Mouse (Mus musculus): ENCODE results near the gene Sppl3. TPM values are rescaled to one million over a fixed set of nuclear protein-coding genes. Genes with fewer than 3 reads are reported as not detected.

Gene Sppl3
- polyA plus RNA-seq, 1 experiment, result 112 TPM

GRCm38 (mm10) chr5:115140726-115141125, 129.8 kb downstream of the Sppl3 start:
- no peaks in the 10 kb centered on the region for H3K27me3 ChIP-seq (ENCODE audit: control insufficient read depth, insufficient read depth, low read length)
- no peak for TF ChIP-seq CTCF (IDR thresholded peaks at IDR 0.05; ENCODE audit: borderline replicate concordance, control insufficient read depth, extremely low read depth, insufficient read depth, low read length, poor library complexity)
- no peak for TF ChIP-seq POLR2A (IDR thresholded peaks at IDR 0.05; ENCODE audit: control insufficient read depth, extremely low read depth, insufficient read depth, low read length, poor library complexity)
- H3K4me3 ChIP-seq (ENCODE audit: control insufficient read depth, insufficient read depth, low read length), result no peak overlapping the region
- 83% methylated on average over 3 of the region's 3 CpGs for WGBS
- no peak for DNase-seq
- no peaks in the 10 kb centered on the region for H3K4me1 ChIP-seq (replicated peaks; ENCODE audit: control insufficient read depth, insufficient read depth, low read length)
- no peaks in the 10 kb centered on the region for H3K36me3 ChIP-seq (ENCODE audit: control insufficient read depth, insufficient read depth, low read length)
- H3K27ac ChIP-seq (ENCODE audit: control insufficient read depth, insufficient read depth, low read length), result no peak overlapping the region

DNA sequence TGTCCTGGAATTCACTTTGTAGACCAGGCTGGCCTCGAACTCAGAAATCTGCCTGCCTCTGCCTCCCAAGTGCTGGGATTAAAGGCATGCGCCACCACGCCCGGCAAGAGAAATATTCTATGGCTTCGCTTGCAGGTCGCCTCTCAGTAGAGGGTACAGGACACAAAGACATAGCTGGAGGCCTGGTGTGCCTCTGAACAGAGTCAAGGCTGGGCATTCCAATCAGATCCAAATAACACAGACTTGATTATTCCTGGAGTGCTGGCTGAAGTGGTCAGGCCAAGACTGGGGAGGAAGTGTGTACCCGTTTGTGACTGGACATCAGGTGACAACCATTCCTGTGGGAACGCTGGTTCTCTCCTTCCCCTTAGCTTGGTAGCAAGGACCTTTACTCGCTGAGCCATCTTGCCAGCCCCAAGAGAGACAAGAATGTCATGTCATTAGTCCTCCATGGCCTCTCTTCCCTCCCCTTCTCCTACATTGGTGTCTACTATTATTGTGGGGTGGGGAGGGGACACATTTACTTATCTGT, 131.3 kb downstream of the Sppl3 start:
- H3K36me3 ChIP-seq (ENCODE audit: control insufficient read depth, insufficient read depth, low read length), result peaks cover 13% of the 10 kb centered on the region
- H3K4me3 ChIP-seq (ENCODE audit: control insufficient read depth, insufficient read depth, low read length), result no peak overlapping the region
- no peaks in the 10 kb centered on the region for H3K4me1 ChIP-seq (replicated peaks; ENCODE audit: control insufficient read depth, insufficient read depth, low read length)
- TF ChIP-seq CTCF (IDR thresholded peaks at IDR 0.05; ENCODE audit: borderline replicate concordance, control insufficient read depth, extremely low read depth, insufficient read depth, low read length, poor library complexity) (no peak), POLR2A (IDR thresholded peaks at IDR 0.05; ENCODE audit: control insufficient read depth, extremely low read depth, insufficient read depth, low read length, poor library complexity) (no peak)
- no peaks in the 10 kb centered on the region for H3K27me3 ChIP-seq (ENCODE audit: control insufficient read depth, insufficient read depth, low read length)
- H3K27ac ChIP-seq (ENCODE audit: control insufficient read depth, insufficient read depth, low read length), result no peak overlapping the region
- no peak for DNase-seq
- 95% methylated on average over 9 of the region's 9 CpGs for WGBS

DNA sequence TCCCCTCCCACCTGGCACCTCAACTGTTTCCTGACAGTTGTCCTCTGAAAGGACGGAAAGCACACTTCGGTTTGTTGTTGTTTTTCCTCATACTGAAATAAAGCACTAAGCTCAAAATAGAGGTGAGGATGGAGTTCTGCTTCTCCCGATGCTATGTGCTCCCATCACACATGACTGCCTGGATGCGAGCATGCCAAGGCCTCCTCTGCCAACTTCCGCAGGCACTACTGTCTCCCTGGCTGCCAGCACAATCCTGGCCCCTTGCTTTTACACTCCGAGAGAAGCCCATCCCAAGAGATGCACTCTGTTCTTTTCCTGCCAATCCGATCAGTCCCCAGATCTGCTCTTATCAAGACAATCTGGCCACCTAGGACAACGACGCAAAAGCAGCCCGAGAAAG, 132.6 kb downstream of the Sppl3 start:
- H3K27me3 ChIP-seq (ENCODE audit: control insufficient read depth, insufficient read depth, low read length), result no peaks in the 10 kb centered on the region
- peaks cover 26% of the 10 kb centered on the region for H3K36me3 ChIP-seq (ENCODE audit: control insufficient read depth, insufficient read depth, low read length)
- H3K4me1 ChIP-seq (replicated peaks; ENCODE audit: control insufficient read depth, insufficient read depth, low read length), result no peaks in the 10 kb centered on the region
- no peak for DNase-seq
- H3K4me3 ChIP-seq (ENCODE audit: control insufficient read depth, insufficient read depth, low read length), result no peak overlapping the region
- no peak for TF ChIP-seq POLR2A (IDR thresholded peaks at IDR 0.05; ENCODE audit: control insufficient read depth, extremely low read depth, insufficient read depth, low read length, poor library complexity)
- no peak for TF ChIP-seq CTCF (IDR thresholded peaks at IDR 0.05; ENCODE audit: borderline replicate concordance, control insufficient read depth, extremely low read depth, insufficient read depth, low read length, poor library complexity)
- H3K27ac ChIP-seq (ENCODE audit: control insufficient read depth, insufficient read depth, low read length), result no peak overlapping the region
- WGBS, result 92% methylated on average over 10 of the region's 10 CpGs

DNA sequence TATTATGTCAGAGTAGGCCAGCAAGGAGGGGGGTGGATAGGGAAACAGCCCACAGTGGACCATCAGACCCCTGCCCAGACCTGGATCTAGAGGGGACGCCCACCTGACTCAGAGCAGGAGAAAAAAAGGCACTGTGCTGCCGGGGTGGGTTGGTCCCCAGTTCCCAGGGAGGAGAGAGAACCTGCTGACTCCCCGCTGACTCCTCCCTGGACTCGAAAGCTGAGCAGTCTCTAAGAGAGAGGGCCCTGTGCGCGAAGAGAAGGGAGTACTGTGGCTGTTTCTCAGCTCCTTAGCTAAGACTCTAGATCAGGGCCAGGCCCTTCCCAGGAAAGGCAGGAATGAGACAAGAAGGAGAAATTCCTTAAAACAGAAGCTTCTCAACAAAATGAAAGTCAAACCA, 133.5 kb downstream of the Sppl3 start:
- 86% methylated on average over 6 of the region's 6 CpGs for WGBS
- Histone ChIP-seq H3K4me1 (replicated peaks; ENCODE audit: control insufficient read depth, insufficient read depth, low read length) (no peaks in the 10 kb centered on the region), H3K27me3 (ENCODE audit: control insufficient read depth, insufficient read depth, low read length) (no peaks in the 10 kb centered on the region), H3K36me3 (ENCODE audit: control insufficient read depth, insufficient read depth, low read length) (peaks cover 35% of the 10 kb centered on the region), H3K4me3 (ENCODE audit: control insufficient read depth, insufficient read depth, low read length) (no peak overlapping the region), H3K27ac (ENCODE audit: control insufficient read depth, insufficient read depth, low read length) (no peak overlapping the region)
- no peak for DNase-seq
- TF ChIP-seq POLR2A (IDR thresholded peaks at IDR 0.05; ENCODE audit: control insufficient read depth, extremely low read depth, insufficient read depth, low read length, poor library complexity) (no peak), CTCF (IDR thresholded peaks at IDR 0.05; ENCODE audit: borderline replicate concordance, control insufficient read depth, extremely low read depth, insufficient read depth, low read length, poor library complexity) (no peak)

GRCm38 (mm10) chr5:115145253-115145968, 134.5 kb downstream of the Sppl3 start:
- TF ChIP-seq CTCF (IDR thresholded peaks at IDR 0.05; ENCODE audit: borderline replicate concordance, control insufficient read depth, extremely low read depth, insufficient read depth, low read length, poor library complexity), result no peak
- TF ChIP-seq POLR2A (IDR thresholded peaks at IDR 0.05; ENCODE audit: control insufficient read depth, extremely low read depth, insufficient read depth, low read length, poor library complexity), result no peak
- H3K36me3 ChIP-seq (ENCODE audit: control insufficient read depth, insufficient read depth, low read length), result peaks cover 45% of the 10 kb centered on the region
- DNase-seq, result no peak
- no peaks in the 10 kb centered on the region for H3K27me3 ChIP-seq (ENCODE audit: control insufficient read depth, insufficient read depth, low read length)
- peaks cover 1% of the 10 kb centered on the region for H3K4me1 ChIP-seq (replicated peaks; ENCODE audit: control insufficient read depth, insufficient read depth, low read length)
- no peak overlapping the region for H3K27ac ChIP-seq (ENCODE audit: control insufficient read depth, insufficient read depth, low read length)
- no peak overlapping the region for H3K4me3 ChIP-seq (ENCODE audit: control insufficient read depth, insufficient read depth, low read length)
- 90% methylated on average over 11 of the region's 11 CpGs for WGBS

DNA sequence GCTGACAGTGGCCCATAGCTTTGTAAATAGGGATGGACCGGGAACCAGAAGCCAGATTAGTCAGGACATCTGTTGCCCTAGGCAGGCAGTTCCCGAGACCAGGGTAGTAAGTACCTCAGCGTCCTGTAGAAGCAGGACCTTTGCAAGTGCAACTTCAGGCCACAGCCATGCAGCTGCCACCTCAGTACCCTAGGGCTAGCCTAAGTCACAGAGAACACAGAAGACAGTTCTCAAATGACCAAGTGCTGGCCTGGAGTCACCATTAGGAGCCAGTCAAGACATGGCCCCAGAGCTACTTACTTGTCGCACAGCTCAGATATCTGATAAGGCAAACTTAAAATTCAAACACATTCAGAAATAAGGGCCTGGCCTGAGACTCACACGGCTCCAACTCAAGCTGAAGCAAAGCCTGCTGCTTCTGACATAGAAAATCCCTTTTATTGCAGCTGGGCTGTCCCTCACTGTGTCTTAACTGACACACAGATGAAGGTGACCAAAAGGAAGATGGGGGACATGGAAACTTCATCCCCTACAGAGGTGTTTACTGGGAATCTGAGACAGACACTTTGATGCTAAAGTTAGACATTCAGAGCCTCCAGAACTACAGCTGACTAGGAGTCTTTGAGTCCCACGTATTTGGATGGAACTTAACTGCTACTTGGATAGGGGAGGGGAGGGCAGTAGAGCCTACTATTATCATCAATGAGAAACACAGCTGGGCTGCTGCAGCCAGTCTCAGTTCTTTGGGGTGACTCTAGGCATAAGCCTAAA, 135.2 kb downstream of the Sppl3 start:
- H3K27me3 ChIP-seq (ENCODE audit: control insufficient read depth, insufficient read depth, low read length), result no peaks in the 10 kb centered on the region
- no peak overlapping the region for H3K4me3 ChIP-seq (ENCODE audit: control insufficient read depth, insufficient read depth, low read length)
- H3K4me1 ChIP-seq (replicated peaks; ENCODE audit: control insufficient read depth, insufficient read depth, low read length), result peaks cover 9% of the 10 kb centered on the region
- TF ChIP-seq CTCF (IDR thresholded peaks at IDR 0.05; ENCODE audit: borderline replicate concordance, control insufficient read depth, extremely low read depth, insufficient read depth, low read length, poor library complexity) (no peak), POLR2A (IDR thresholded peaks at IDR 0.05; ENCODE audit: control insufficient read depth, extremely low read depth, insufficient read depth, low read length, poor library complexity) (no peak)
- no peak for DNase-seq
- peaks cover 47% of the 10 kb centered on the region for H3K36me3 ChIP-seq (ENCODE audit: control insufficient read depth, insufficient read depth, low read length)
- 95% methylated on average over 6 of the region's 6 CpGs for WGBS
- H3K27ac ChIP-seq (ENCODE audit: control insufficient read depth, insufficient read depth, low read length), result no peak overlapping the region
